Mouse (Mus musculus): Measurements from ENCODE around the gene Ubp1.

Gene Ubp1

GRCm38 (mm10) chr9:114016402-114016801, 85.7 kb downstream of the Ubp1 start:
- no peak for DNase-seq

- no peak for DNase-seq
Observed at GRCm38 (mm10) chr9:114019012-114019762, 88.5 kb downstream of the Ubp1 start.

- no peak for DNase-seq
Observed at GRCm38 (mm10) chr9:114022141-114022540, 91.4 kb downstream of the Ubp1 start.

- no peak for DNase-seq
Observed at GRCm38 (mm10) chr9:114025182-114025581, 94.4 kb downstream of the Ubp1 start.

GRCm38 (mm10) chr9:114025846-114026245, 95.1 kb downstream of the Ubp1 start:
- DNase-seq = no peak

GRCm38 (mm10) chr9:114026261-114026934, 95.7 kb downstream of the Ubp1 start:
- DNase-seq = peak; percentile 61 to 82
